Mouse (Mus musculus) neural tube, embryonic 13.5 days (tissue): ENCODE measurements around the gene Elmo2. TPM values are rescaled to one million over a fixed set of nuclear protein-coding genes. Genes with fewer than 3 reads are reported as not detected.

ENCODE experiments used
- ATAC-seq: fragments of 200-750 bp; cut with Nextera tagmentation; 2 replicates; pipeline ENCODE4 v1.8.0; 2017; ENCODE audit warnings: low read depth, mild to moderate bottlenecking, moderate TSS enrichment, moderate library complexity
- H3K27ac ChIP-seq: fragments of 300-500 bp; sonication (generic); replicated peaks from 2 replicates; pipeline ENCODE4 v1.5.1; 2015; ENCODE audit warnings: moderate library complexity, mild to moderate bottlenecking, inconsistent platforms
- H3K27me3 ChIP-seq: fragments of 300-500 bp; sonication (generic); 2 replicates; pipeline ENCODE4 v1.6.1; 2015; ENCODE audit warnings: mild to moderate bottlenecking, inconsistent platforms
- H3K36me3 ChIP-seq: fragments of 300-500 bp; sonication (generic); 2 replicates; pipeline ENCODE4 v1.6.1; 2015; ENCODE audit warnings: mild to moderate bottlenecking, inconsistent platforms
- H3K4me1 ChIP-seq: fragments of 300-500 bp; sonication (generic); replicated peaks from 2 replicates; pipeline ENCODE4 v1.6.1; 2015; ENCODE audit warnings: inconsistent platforms
- H3K4me2 ChIP-seq: fragments of 300-500 bp; sonication (generic); 2 replicates; pipeline ENCODE4 v1.6.1; 2015; ENCODE audit warnings: inconsistent platforms, mild to moderate bottlenecking, moderate library complexity
- H3K4me3 ChIP-seq: fragments of 300-500 bp; sonication (generic); 2 replicates; pipeline ENCODE4 v1.5.1; 2015; ENCODE audit warnings: mild to moderate bottlenecking, inconsistent platforms
- H3K9ac ChIP-seq: fragments of 300-500 bp; sonication (generic); 2 replicates; pipeline ENCODE4 v1.6.1; 2015; ENCODE audit warnings: moderate library complexity, mild to moderate bottlenecking, inconsistent platforms
- H3K9me3 ChIP-seq: fragments of 300-500 bp; sonication (generic); 2 replicates; pipeline ENCODE4 v1.6.1; 2016; ENCODE audit warnings: inconsistent platforms
- WGBS: fragments of 180-500 bp; shearing (Covaris S2); methylation state at CpG from one replicate; pipeline ENCODE4 v1.1.7; 2015; 5-methylcytosine and 5-hydroxymethylcytosine counted together
- polyA plus RNA-seq: library from polyadenylated mRNA; unstranded; fragments of >200 nt; fragmentation: Nextera tagmentation; extraction: Ambion mirVana; gene quantifications from 2 replicates; pipeline ENCODE4 v1.2.1, GENCODE M21; 2015

Elmo2 gene
- polyA plus RNA-seq, 1 experiment from 2014 or later: 89.8 TPM

DNA sequence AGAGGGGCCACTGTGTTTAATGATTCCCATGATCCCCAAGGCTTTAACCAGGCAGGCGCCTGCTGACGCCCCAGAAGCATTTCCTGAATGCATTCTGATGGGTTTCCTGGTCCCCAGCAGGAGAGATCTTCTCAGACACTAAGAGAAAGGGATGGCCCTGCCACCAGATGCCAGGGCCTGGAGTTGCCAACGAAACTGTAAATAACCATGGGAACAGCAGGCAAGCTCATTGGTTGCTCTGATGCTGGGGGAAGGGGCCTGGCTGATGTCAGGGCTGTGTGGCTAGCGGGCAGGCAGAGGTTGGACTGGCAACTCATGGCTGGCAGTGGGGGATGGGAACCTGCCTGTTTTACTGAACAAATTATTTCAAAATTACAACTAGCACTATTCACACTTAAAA is 52.7 kb downstream of the Elmo2 start:
- H3K4me2 ChIP-seq: no peak overlapping the region
- no peak overlapping the region for H3K4me3 ChIP-seq
- H3K9me3 ChIP-seq: no peaks in the 10 kb centered on the region
- H3K36me3 ChIP-seq: peaks cover 22% of the 10 kb centered on the region
- H3K9ac ChIP-seq: no peak overlapping the region
- 25% methylated on average over 4 of the region's 4 CpGs for WGBS
- no peak overlapping the region; the same call in 1 of the 2 replicates for H3K27ac ChIP-seq
- peaks cover 50% of the 10 kb centered on the region for H3K27me3 ChIP-seq
- ATAC-seq: no peak
- H3K4me1 ChIP-seq: peaks cover 44% of the 10 kb centered on the region

DNA sequence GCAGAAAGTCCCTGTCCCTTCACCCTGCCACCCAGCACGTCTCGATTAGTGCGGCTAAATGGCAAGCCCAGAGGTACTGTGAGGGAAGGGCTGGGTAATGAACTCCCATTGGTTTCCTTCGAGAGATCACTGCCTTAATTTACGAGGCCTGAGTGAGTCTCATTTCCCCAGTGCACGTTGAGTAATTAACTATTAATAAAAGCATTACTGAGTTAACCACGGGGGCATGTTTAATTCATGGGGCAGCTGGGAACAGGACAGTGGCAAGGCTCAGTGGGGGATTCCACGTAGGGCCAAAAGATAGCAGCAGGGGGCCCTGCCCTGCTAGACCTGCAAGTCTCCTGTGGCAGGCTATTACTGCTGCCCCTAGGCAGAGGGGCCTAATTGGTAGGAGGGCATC is 55.0 kb downstream of the Elmo2 start:
- H3K9me3 ChIP-seq: no peaks in the 10 kb centered on the region
- no peak overlapping the region for H3K4me3 ChIP-seq
- no peak for ATAC-seq
- 0 out of 2 replicates have a peak overlapping the region, but pooled peaks have one; percentile 26 for H3K9ac ChIP-seq
- peaks cover 56% of the 10 kb centered on the region for H3K4me1 ChIP-seq
- no peak overlapping the region for H3K27ac ChIP-seq
- no peak overlapping the region for H3K4me2 ChIP-seq
- H3K27me3 ChIP-seq: peaks cover 56% of the 10 kb centered on the region
- 7% methylated on average over 8 of the region's 8 CpGs for WGBS
- peaks cover under 1% of the 10 kb centered on the region; the same call in 1 of the 2 replicates for H3K36me3 ChIP-seq

DNA sequence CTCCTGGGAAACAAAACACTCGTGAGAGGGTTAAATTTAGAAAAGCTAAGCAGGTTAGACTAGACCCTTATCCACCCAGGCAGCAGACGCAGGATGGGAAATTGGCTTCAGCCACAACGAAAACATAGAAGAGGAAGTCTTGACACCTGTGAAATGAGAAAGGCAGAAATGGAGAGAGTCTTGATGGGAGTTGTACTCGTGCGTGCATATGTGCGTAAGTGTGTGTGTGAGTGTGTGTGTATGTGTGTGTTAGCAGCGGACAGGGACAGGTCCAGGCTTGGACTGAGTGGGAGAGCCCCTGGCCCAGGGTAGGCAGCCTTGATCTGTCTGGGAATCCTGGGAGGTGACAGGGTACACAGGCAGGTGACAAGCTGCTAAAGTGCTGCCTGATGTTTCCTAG is 55.4 kb downstream of the Elmo2 start:
- Histone ChIP-seq H3K27me3 (peaks cover 57% of the 10 kb centered on the region), H3K4me2 (no peak overlapping the region), H3K4me3 (no peak overlapping the region), H3K9me3 (no peaks in the 10 kb centered on the region), H3K27ac (no peak overlapping the region), H3K36me3 (no peaks in the 10 kb centered on the region), H3K9ac (0 out of 2 replicates have a peak overlapping the region, but pooled peaks have one; percentile 26), H3K4me1 (peaks cover 60% of the 10 kb centered on the region)
- 53% methylated on average over 7 of the region's 7 CpGs for WGBS
- no peak for ATAC-seq

DNA sequence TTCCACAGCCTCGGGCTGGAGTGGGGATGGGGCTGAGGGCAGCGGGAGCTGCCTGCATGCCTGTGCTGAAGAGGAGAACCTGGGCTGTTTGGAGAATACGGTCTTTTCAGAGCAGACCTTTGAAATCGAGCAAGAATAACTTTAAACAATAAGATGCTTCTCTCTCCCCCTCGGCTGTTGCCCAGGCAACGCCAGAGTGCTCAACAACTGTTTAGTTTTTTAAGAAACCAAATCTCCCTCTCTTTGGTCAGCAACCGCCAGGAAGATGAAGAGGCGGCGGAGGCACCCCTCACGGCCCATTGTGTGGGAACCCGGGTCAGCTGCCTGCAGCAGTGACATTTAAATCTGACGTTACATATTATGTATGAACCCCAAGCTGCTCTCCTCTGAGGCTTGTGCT is 59.5 kb downstream of the Elmo2 start:
- peaks cover 40% of the 10 kb centered on the region for H3K4me1 ChIP-seq
- no peaks in the 10 kb centered on the region for H3K9me3 ChIP-seq
- H3K27me3 ChIP-seq: peaks cover 73% of the 10 kb centered on the region
- 7% methylated on average over 12 of the region's 12 CpGs for WGBS
- H3K9ac ChIP-seq: no peak overlapping the region; the same call in none of the 2 replicates
- no peak overlapping the region for H3K27ac ChIP-seq
- no peak overlapping the region for H3K4me3 ChIP-seq
- no peak for ATAC-seq
- H3K36me3 ChIP-seq: no peaks in the 10 kb centered on the region
- H3K4me2 ChIP-seq: 0 out of 2 replicates have a peak overlapping the region, but pooled peaks have one; percentile 7

DNA sequence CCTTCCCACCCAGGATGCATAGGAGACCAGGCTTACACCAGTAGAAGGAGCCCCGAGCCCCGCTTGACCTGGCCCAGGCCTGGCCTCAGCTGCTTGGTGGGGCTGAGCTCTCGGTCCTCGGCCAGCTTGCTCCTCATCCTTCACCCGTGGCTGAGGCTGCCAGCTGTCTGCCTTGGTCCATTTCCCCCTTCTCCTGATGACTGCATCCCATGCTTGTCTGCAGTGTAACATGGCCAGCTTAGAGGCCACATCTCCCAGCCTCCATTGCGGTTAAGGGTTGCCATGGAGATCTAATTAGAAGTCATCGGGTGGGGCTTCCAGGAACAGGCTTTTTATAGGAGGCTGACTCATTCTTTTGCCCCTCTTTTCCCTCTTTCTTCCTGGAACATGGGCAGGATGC is 62.4 kb downstream of the Elmo2 start:
- no peaks in the 10 kb centered on the region for H3K9me3 ChIP-seq
- no peak overlapping the region for H3K27ac ChIP-seq
- no peak overlapping the region for H3K4me3 ChIP-seq
- no peak overlapping the region for H3K4me2 ChIP-seq
- peaks cover 76% of the 10 kb centered on the region for H3K27me3 ChIP-seq
- ATAC-seq: no peak
- 38% methylated on average over 7 of the region's 7 CpGs for WGBS
- no peak overlapping the region for H3K9ac ChIP-seq
- peaks cover 46% of the 10 kb centered on the region for H3K4me1 ChIP-seq
- no peaks in the 10 kb centered on the region for H3K36me3 ChIP-seq

DNA sequence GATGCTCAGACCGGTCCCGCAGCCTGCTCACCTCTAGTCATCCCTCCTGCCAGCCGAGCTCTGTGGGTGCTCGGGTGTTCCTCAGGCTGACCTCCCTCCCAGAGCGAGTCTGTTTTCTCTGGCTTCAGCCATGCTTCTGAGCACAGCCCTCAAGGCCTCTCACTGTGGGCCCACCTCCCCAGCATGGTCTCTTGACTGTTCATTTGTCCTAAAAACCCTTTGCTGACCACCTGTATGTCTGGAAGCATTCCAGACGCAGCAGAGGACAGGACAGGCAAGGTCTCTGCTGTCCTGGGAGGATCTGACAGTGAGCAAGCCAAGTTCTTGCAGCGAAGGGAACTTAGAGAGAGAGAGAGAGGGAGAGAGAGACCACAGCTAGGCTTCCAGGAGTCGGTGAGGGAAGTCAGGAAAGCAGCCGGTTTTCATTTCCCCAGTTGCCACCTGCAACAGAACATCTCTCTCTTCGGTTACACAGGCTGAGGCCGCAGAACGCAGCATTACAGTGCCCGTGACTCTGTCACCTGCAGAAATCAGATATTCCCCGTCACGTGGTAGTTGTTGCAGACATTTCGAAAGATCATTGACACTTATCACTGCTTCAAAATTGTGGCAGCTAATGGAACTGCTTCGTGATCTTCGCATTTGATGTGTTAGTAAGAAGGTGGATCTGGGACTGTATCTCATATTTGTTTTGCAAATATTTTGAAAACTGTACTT is 63.8 kb downstream of the Elmo2 start:
- H3K9ac ChIP-seq: no peak overlapping the region
- WGBS: 68% methylated on average over 18 of the region's 18 CpGs
- peaks cover 77% of the 10 kb centered on the region for H3K27me3 ChIP-seq
- H3K4me2 ChIP-seq: no peak overlapping the region
- ATAC-seq: no peak
- H3K36me3 ChIP-seq: no peaks in the 10 kb centered on the region
- H3K9me3 ChIP-seq: no peaks in the 10 kb centered on the region
- H3K27ac ChIP-seq: no peak overlapping the region
- peaks cover 60% of the 10 kb centered on the region for H3K4me1 ChIP-seq
- no peak overlapping the region for H3K4me3 ChIP-seq

DNA sequence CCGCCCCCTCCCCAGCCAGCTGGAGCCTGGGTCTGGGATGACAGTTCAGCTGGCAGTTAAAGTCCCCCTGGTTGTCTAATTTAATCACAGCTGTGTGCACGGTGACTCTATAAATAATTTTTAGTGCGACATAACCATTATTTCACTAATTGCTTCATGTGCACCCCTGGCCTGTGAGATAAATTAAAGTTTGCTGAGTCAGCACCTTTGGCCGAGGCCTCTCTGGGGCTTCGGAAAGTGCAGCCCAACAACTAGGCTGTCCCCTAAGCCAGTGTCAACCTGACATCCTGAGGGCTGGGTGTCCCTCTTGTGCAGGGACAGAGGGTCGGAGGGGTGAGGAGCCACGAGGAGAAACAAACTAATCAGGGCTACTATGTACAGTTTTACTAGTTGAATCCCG is 66.4 kb downstream of the Elmo2 start:
- Histone ChIP-seq H3K4me3 (no peak overlapping the region), H3K27me3 (peaks cover 86% of the 10 kb centered on the region), H3K4me2 (no peak overlapping the region), H3K9me3 (no peaks in the 10 kb centered on the region), H3K9ac (no peak overlapping the region), H3K27ac (no peak overlapping the region), H3K4me1 (peaks cover 59% of the 10 kb centered on the region), H3K36me3 (no peaks in the 10 kb centered on the region)
- peak; percentile 44 for ATAC-seq
- WGBS: 54% methylated on average over 8 of the region's 8 CpGs

DNA sequence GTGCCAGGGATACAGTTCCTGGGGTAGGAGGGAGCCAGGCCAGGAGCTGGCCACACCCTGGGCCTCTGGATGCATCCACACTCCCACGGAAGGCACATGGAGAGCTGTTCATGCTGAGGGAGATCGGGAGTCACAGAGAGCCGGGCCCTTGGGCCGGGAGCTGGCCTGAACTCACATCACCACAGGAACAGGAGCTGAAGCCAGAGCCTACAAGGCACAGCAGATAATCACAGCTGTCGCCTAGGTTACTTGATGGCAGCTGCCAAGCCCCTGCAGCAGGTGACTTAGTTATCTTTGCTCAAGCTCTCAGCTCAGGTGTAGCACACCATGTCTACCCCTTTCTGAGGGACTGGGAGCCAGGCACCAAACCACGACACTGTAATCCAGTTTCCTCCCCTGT is 68.0 kb downstream of the Elmo2 start:
- Histone ChIP-seq H3K27ac (no peak overlapping the region), H3K9ac (no peak overlapping the region), H3K36me3 (no peaks in the 10 kb centered on the region), H3K4me2 (no peak overlapping the region), H3K27me3 (peaks cover 88% of the 10 kb centered on the region), H3K4me1 (peaks cover 62% of the 10 kb centered on the region), H3K9me3 (no peaks in the 10 kb centered on the region), H3K4me3 (no peak overlapping the region)
- 81% methylated on average over 6 of the region's 6 CpGs for WGBS
- ATAC-seq: no peak

DNA sequence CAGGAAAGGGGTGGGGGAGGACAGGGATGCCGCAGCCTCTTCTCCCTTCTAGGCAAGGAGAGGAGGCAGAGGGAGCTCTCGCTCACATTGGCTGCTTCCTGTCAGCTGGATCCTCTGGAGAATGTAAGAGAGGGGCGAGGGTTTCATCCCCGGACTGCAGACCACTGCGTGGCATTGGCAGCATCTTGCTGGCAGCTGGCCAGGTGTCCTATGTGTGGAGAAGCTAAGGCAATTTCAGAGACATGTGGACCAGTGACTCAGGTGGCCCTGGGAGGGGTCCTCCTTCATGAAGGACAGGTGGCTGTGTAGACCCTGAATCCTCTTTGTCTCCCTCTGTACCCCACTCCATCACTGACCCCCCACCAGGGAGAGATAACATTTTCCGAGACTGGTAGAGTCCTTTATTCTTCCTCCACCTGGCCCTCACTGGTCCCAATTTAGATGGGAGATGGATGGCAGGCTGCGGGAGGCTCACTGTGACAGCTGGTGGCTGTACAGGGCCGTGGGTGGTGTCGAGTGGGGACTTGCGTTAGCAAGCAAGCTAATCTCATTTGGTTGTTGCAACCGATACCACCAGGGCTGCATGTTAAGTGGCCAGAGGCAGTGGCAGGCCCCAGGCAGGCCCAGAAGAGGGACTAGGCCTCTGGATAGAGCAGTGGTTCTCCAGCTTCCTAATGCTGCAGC is 69.0 kb downstream of the Elmo2 start:
- H3K9ac ChIP-seq: no peak overlapping the region; the same call in 1 of the 2 replicates
- H3K27ac ChIP-seq: no peak overlapping the region
- H3K4me2 ChIP-seq: no peak overlapping the region
- no peaks in the 10 kb centered on the region for H3K36me3 ChIP-seq
- WGBS: 30% methylated on average over 11 of the region's 11 CpGs
- no peaks in the 10 kb centered on the region for H3K9me3 ChIP-seq
- H3K4me1 ChIP-seq: peaks cover 62% of the 10 kb centered on the region
- no peak for ATAC-seq
- H3K4me3 ChIP-seq: no peak overlapping the region
- H3K27me3 ChIP-seq: peaks cover 88% of the 10 kb centered on the region

DNA sequence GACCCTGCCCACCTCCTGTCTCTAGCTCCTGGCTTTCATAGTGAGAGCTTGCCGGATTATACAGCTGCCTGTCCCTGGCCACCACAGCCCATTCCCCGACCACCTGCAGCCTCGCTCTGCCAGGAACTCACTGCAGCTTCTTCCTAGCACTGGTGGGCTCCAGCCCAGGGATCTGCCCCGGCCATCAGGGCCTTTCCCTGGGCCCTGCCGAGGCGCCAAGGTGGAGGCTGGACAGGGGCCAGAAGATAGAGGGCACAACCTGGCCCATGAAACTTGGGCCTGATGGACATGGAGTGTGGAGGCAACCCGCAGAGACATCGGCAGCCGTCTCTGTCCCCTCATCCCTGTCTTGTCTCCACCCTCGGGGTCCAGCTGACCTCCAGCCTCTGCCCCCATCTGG is 70.1 kb downstream of the Elmo2 start:
- 70% methylated on average over 10 of the region's 10 CpGs for WGBS
- Histone ChIP-seq H3K4me3 (no peak overlapping the region), H3K27ac (no peak overlapping the region), H3K27me3 (peaks cover 87% of the 10 kb centered on the region), H3K4me1 (peaks cover 62% of the 10 kb centered on the region), H3K36me3 (no peaks in the 10 kb centered on the region), H3K9ac (no peak overlapping the region), H3K9me3 (no peaks in the 10 kb centered on the region), H3K4me2 (no peak overlapping the region)
- ATAC-seq: no peak

DNA sequence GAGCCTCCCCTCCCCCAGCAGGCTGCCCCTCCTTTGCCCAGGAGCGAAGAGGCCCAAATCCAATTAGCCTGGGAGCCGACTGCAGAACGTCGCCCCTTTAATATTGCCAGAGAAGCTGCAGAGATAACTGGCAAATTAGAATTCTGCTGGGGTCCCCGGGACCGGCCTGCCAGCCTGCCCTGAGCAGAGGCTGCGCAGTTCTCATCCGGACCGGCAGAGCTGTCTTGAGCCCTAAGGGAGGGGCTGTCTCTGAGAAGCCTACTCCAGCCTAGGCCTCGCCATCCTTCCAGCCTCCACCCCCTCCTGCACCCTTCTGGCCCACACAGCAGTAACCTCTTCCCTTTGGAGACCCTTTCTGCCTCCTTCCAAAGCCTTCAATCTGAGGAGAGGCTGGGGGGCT is 72.4 kb downstream of the Elmo2 start:
- Histone ChIP-seq H3K4me2 (no peak overlapping the region), H3K4me1 (peaks cover 43% of the 10 kb centered on the region), H3K9me3 (no peaks in the 10 kb centered on the region), H3K9ac (peak overlapping the region; percentile 22; the same call in 1 of the 2 replicates), H3K4me3 (no peak overlapping the region), H3K27ac (no peak overlapping the region), H3K27me3 (peaks cover 90% of the 10 kb centered on the region), H3K36me3 (no peaks in the 10 kb centered on the region)
- WGBS: 11% methylated on average over 10 of the region's 10 CpGs
- ATAC-seq: peak; percentile 23; the same call in 1 of the 2 replicates

DNA sequence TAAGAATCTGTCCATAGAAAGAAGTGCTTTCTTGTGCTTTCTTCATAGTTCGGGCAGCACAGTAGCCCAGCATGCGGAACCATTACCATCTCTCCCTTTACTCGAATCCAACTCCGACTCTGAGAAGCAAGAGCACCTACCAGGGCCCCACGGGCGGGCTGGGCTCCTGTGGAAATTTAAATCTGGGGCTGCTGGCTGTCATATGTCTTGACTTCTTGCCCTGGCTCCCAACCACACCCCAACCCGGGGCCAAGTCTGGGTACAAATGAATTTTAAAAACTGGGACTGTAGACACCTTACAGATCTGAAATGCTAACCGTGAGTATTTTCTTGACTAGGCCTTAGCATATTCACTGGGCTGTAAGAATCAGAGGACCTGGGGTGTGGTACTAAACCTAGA is 73.0 kb downstream of the Elmo2 start:
- no peak for ATAC-seq
- Histone ChIP-seq H3K27me3 (peaks cover 88% of the 10 kb centered on the region), H3K27ac (no peak overlapping the region), H3K36me3 (no peaks in the 10 kb centered on the region), H3K4me1 (peaks cover 37% of the 10 kb centered on the region), H3K4me2 (no peak overlapping the region), H3K4me3 (no peak overlapping the region), H3K9me3 (no peaks in the 10 kb centered on the region), H3K9ac (no peak overlapping the region)
- WGBS: 75% methylated on average over 8 of the region's 8 CpGs
